Comparison of ENCODE assay signal across 8 mouse cellular contexts in genomic region chr19:4438791-4439160, GRCm38 (mm10). TPM values are rescaled to one million over a fixed set of nuclear protein-coding genes. Genes with fewer than 3 reads are reported as not detected.
DNase-seq lines count a peak whose midpoint lies in the region; ATAC-seq and TF ChIP-seq lines count a peak whose summit lies in the region.

No protein-coding gene starts in this region.

- H3K4me1 ChIP-seq in heart, embryonic 11.5 days (ENCODE audit: control insufficient read depth, insufficient read depth, low read length): peaks cover 31% of the 10 kb centered on the region
- peaks cover 4% of the 10 kb centered on the region for H3K4me1 ChIP-seq in ES-Bruce4 (ENCODE audit: control insufficient read depth, insufficient read depth, low read length)
- H3K4me1 ChIP-seq in hindbrain, embryonic 12.5 days: peaks cover 17% of the 10 kb centered on the region
- peaks cover 37% of the 10 kb centered on the region for H3K4me1 ChIP-seq in midbrain, embryonic 10.5 days

- H3K4me3 ChIP-seq in heart, embryonic 11.5 days (ENCODE audit: low read depth, low read length): peak overlapping the region; percentile 80
- peak overlapping the region; percentile 68 for H3K4me3 ChIP-seq in ES-Bruce4 (ENCODE audit: low read depth, low read length)
- H3K4me3 ChIP-seq in hindbrain, embryonic 12.5 days: peak overlapping the region; percentile 56
- peak overlapping the region; percentile 74 for H3K4me3 ChIP-seq in midbrain, embryonic 10.5 days

- DNase-seq in heart, postnatal 4 days: no peak
- no peak for DNase-seq in midbrain, embryonic 10.5 days (ENCODE audit: low spot score)
- no peak for DNase-seq in frontal cortex, postnatal 25 days (ENCODE audit: low spot score in 2 of 2)
- DNase-seq in adrenal gland, postnatal 10 days: no peak
- no peak for DNase-seq in ovary, adult 18-20 months (ENCODE audit: low spot score)

- ATAC-seq in heart, embryonic 11.5 days (replicated peaks; ENCODE audit: insufficient number of reproducible peaks, low FRiP score, low TSS enrichment): no peak
- no peak for ATAC-seq in hindbrain, embryonic 12.5 days (ENCODE audit: low FRiP score)

- H3K9me3 ChIP-seq in heart, embryonic 11.5 days (replicated peaks; ENCODE audit: control insufficient read depth, low read length): no peaks in the 10 kb centered on the region
- H3K9me3 ChIP-seq in ES-Bruce4 (replicated peaks; ENCODE audit: control insufficient read depth, insufficient read depth, low read length, poor library complexity, severe bottlenecking): no peaks in the 10 kb centered on the region
- H3K9me3 ChIP-seq in hindbrain, embryonic 12.5 days (replicated peaks): no peaks in the 10 kb centered on the region
- no peaks in the 10 kb centered on the region for H3K9me3 ChIP-seq in midbrain, embryonic 10.5 days (replicated peaks)

- TF ChIP-seq EP300 in ES-Bruce4 (IDR thresholded peaks at IDR 0.05; ENCODE audit: insufficient read depth, low read depth, low read length): no peak

- peak overlapping the region; percentile 3; the same call in 1 of the 2 replicates for H3K27ac ChIP-seq in heart, embryonic 11.5 days (ENCODE audit: low read depth, low read length)
- H3K27ac ChIP-seq in ES-Bruce4 (ENCODE audit: insufficient read depth, low read length): no peak overlapping the region
- no peak overlapping the region for H3K27ac ChIP-seq in hindbrain, embryonic 12.5 days
- peak overlapping the region; percentile 79 for H3K27ac ChIP-seq in midbrain, embryonic 10.5 days (replicated peaks)

- WGBS in heart, embryonic 11.5 days (ENCODE audit: insufficient replicate concordance): 4% methylated on average over 8 of the region's 8 CpGs
- 8% methylated on average over 8 of the region's 8 CpGs for WGBS in hindbrain, embryonic 12.5 days
- WGBS in midbrain, embryonic 10.5 days: 5% methylated on average over 8 of the region's 8 CpGs

- TF ChIP-seq POLR2A in ES-Bruce4 (IDR thresholded peaks at IDR 0.05; ENCODE audit: insufficient read depth, low read length): no peak

- H3K4me2 ChIP-seq in heart, embryonic 11.5 days: peak overlapping the region; percentile 70
- peak overlapping the region; percentile 91 for H3K4me2 ChIP-seq in hindbrain, embryonic 12.5 days (replicated peaks)

- no peaks in the 10 kb centered on the region for H3K27me3 ChIP-seq in heart, embryonic 11.5 days (ENCODE audit: control insufficient read depth, insufficient read depth, low read length)
- no peaks in the 10 kb centered on the region for H3K27me3 ChIP-seq in ES-Bruce4 (ENCODE audit: control insufficient read depth, insufficient read depth, low read length, poor library complexity, severe bottlenecking)
- H3K27me3 ChIP-seq in hindbrain, embryonic 12.5 days: peaks cover 37% of the 10 kb centered on the region
- peaks cover 36% of the 10 kb centered on the region for H3K27me3 ChIP-seq in midbrain, embryonic 10.5 days (ENCODE audit: low read depth, poor library complexity, severe bottlenecking)

- H3K36me3 ChIP-seq in heart, embryonic 11.5 days (ENCODE audit: control insufficient read depth, insufficient read depth, low read length): no peaks in the 10 kb centered on the region
- 0 out of 2 replicates have a peak, but pooled peaks cover under 1% of the 10 kb centered on the region for H3K36me3 ChIP-seq in ES-Bruce4 (ENCODE audit: control insufficient read depth, insufficient read depth, low read length, poor library complexity, severe bottlenecking)
- no peaks in the 10 kb centered on the region for H3K36me3 ChIP-seq in hindbrain, embryonic 12.5 days
- H3K36me3 ChIP-seq in midbrain, embryonic 10.5 days: no peaks in the 10 kb centered on the region

- H3K9ac ChIP-seq in heart, embryonic 11.5 days (ENCODE audit: low read depth, low read length): peak overlapping the region; percentile 78
- peak overlapping the region; percentile 80 for H3K9ac ChIP-seq in ES-Bruce4 (ENCODE audit: low read depth, poor library complexity, severe bottlenecking)
- peak overlapping the region; percentile 76 for H3K9ac ChIP-seq in hindbrain, embryonic 12.5 days

- TF ChIP-seq CTCF in ES-Bruce4 (IDR thresholded peaks at IDR 0.05; ENCODE audit: low read depth, low read length): no peak

RNA-seq across cellular contexts. Expression of gene Rhod, which starts 0.5 kb away (rescaled TPM):
- polyA plus RNA-seq in heart, embryonic 11.5 days (2014; fragmentation: Nextera tagmentation; extraction: Ambion mirVana): 28.5 and 31.1 TPM in 2 replicates
- 10 to 100 TPM; 11.4 to 12.1 TPM for total RNA-seq in heart, postnatal 4 days (2021)
- polyA plus RNA-seq in ES-Bruce4 (2011; ENCODE audit: insufficient read depth, insufficient read length, low read depth, missing spikeins): 12.4 and 16.9 TPM in 2 replicates
- polyA plus RNA-seq in hindbrain, embryonic 12.5 days (2016; fragmentation: Nextera tagmentation; extraction: Ambion mirVana): 15.3 and 16.4 TPM in 2 replicates
- polyA plus RNA-seq in midbrain, embryonic 10.5 days (2016; fragmentation: Nextera tagmentation; extraction: Ambion mirVana): 13.7 and 13.9 TPM in 2 replicates
- 10 to 100 TPM; 13.7 to 15.4 TPM for total RNA-seq in adrenal gland, postnatal 10 days (2021)

RNA-seq across cellular contexts. Expression of gene Syt12, which starts 38.5 kb away (rescaled TPM):
- polyA plus RNA-seq in heart, embryonic 11.5 days (2014; fragmentation: Nextera tagmentation; extraction: Ambion mirVana): 0.72 and 1.3 TPM in 2 replicates
- total RNA-seq in heart, postnatal 4 days (2021): under 1 TPM; 0.74 to 0.98 TPM
- polyA plus RNA-seq in ES-Bruce4 (2011; ENCODE audit: insufficient read depth, insufficient read length, low read depth, missing spikeins): not detected in 2 replicates
- 1.5 and 1.7 TPM in 2 replicates for polyA plus RNA-seq in hindbrain, embryonic 12.5 days (2016; fragmentation: Nextera tagmentation; extraction: Ambion mirVana)
- 1.7 and 2.0 TPM in 2 replicates for polyA plus RNA-seq in midbrain, embryonic 10.5 days (2016; fragmentation: Nextera tagmentation; extraction: Ambion mirVana)
- 10 to 100 TPM; 18.8 to 22.7 TPM for total RNA-seq in adrenal gland, postnatal 10 days (2021)

RNA-seq across cellular contexts. Expression of gene Kdm2a, which starts 40.7 kb away (rescaled TPM):
- polyA plus RNA-seq in heart, embryonic 11.5 days (2014; fragmentation: Nextera tagmentation; extraction: Ambion mirVana): 34.8 and 44.9 TPM in 2 replicates
- total RNA-seq in heart, postnatal 4 days (2021): 10 to 100 TPM; 57.1 to 59.1 TPM
- 68.0 and 78.4 TPM in 2 replicates for polyA plus RNA-seq in ES-Bruce4 (2011; ENCODE audit: insufficient read depth, insufficient read length, low read depth, missing spikeins)
- 59.7 TPM in 2 replicates for polyA plus RNA-seq in hindbrain, embryonic 12.5 days (2016; fragmentation: Nextera tagmentation; extraction: Ambion mirVana)
- 47.7 and 50.4 TPM in 2 replicates for polyA plus RNA-seq in midbrain, embryonic 10.5 days (2016; fragmentation: Nextera tagmentation; extraction: Ambion mirVana)
- 10 to 100 TPM; 67.7 to 84.7 TPM for total RNA-seq in adrenal gland, postnatal 10 days (2021)

RNA-seq across cellular contexts. Expression of gene 2010003K11Rik, which starts 59.6 kb away (rescaled TPM):
- polyA plus RNA-seq in heart, embryonic 11.5 days (2014; fragmentation: Nextera tagmentation; extraction: Ambion mirVana): not detected in 2 replicates
- total RNA-seq in heart, postnatal 4 days (2021): not detected
- polyA plus RNA-seq in ES-Bruce4 (2011; ENCODE audit: insufficient read depth, insufficient read length, low read depth, missing spikeins): not detected in 2 replicates
- polyA plus RNA-seq in hindbrain, embryonic 12.5 days (2016; fragmentation: Nextera tagmentation; extraction: Ambion mirVana): not detected in 2 replicates
- not detected in 2 replicates for polyA plus RNA-seq in midbrain, embryonic 10.5 days (2016; fragmentation: Nextera tagmentation; extraction: Ambion mirVana)
- total RNA-seq in adrenal gland, postnatal 10 days (2021): 10 to 100 TPM in 1 of 2 experiments, 1 to 10 TPM in 1; 9.4 to 16.1 TPM

Comparison
In these comparisons a context has a peak if more than half of its experiments do, and no peak if none do; other contexts are left out.
1. H3K27ac ChIP-seq: peak in heart, embryonic 11.5 days (single experiment) and midbrain, embryonic 10.5 days (single experiment); none in ES-Bruce4 (single experiment) and hindbrain, embryonic 12.5 days (single experiment).
2. Peak in every context shown above with its lines, with median percentiles within 50 percentile points of each other: H3K4me3 ChIP-seq and H3K9ac ChIP-seq.